Mouse (Mus musculus): Measurements from ENCODE around the gene Map3k1.
A peak's percentile ranks its signal among the peaks of the same experiment; 100 is the strongest.

The Map3k1 gene

GRCm38 (mm10) chr13:111835787-111836186 lies 27.0 kb upstream of the Map3k1 start:
- no peaks in the 10 kb centered on the region for H3K9me3 ChIP-seq (ENCODE audit: low read length)
- H3K36me3 ChIP-seq (ENCODE audit: insufficient read depth, low read length) = no peaks in the 10 kb centered on the region
- H3K4me3 ChIP-seq (replicated peaks; ENCODE audit: low read length) = no peak overlapping the region
- H3K27me3 ChIP-seq (ENCODE audit: insufficient read depth, low read length) = peaks cover 4% of the 10 kb centered on the region; the same call in 1 of the 2 replicates
- no peaks in the 10 kb centered on the region for H3K4me1 ChIP-seq (replicated peaks; ENCODE audit: low read depth, low read length)
- TF ChIP-seq POU5F1 (IDR thresholded peaks at IDR 0.05; ENCODE audit: borderline replicate concordance, low read length) (no peak), CTCF (conservative IDR thresholded peaks at IDR 0.05; ENCODE audit: low read length) (no peak), NANOG (IDR thresholded peaks at IDR 0.05; ENCODE audit: borderline replicate concordance, low read length) (no peak)

DNA sequence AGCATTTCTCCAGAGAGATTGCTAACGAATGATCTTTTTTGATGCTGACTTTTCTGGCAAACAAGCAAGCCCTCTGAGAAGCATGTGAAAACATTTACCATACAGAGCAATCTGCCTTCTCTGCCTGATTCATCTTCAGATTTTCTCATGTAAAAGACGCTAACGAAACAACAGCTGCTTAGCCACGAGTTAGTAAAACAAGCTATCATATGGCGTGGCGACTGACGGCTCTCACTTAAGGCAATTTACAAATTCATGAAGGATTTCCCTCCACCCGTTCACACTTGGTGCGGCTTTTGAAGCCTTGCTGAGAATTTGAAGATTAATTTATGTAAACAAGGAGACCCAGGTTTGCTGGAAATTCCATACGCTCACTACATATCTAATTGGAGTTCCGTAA lies 25.8 kb upstream of the Map3k1 start:
- no peaks in the 10 kb centered on the region for H3K9me3 ChIP-seq (ENCODE audit: low read length)
- peaks cover 4% of the 10 kb centered on the region; the same call in 1 of the 2 replicates for H3K27me3 ChIP-seq (ENCODE audit: insufficient read depth, low read length)
- TF ChIP-seq POU5F1 (IDR thresholded peaks at IDR 0.05; ENCODE audit: borderline replicate concordance, low read length) = no peak
- no peak for TF ChIP-seq NANOG (IDR thresholded peaks at IDR 0.05; ENCODE audit: borderline replicate concordance, low read length)
- TF ChIP-seq CTCF (conservative IDR thresholded peaks at IDR 0.05; ENCODE audit: low read length) = no peak
- peaks cover 2% of the 10 kb centered on the region for H3K4me1 ChIP-seq (replicated peaks; ENCODE audit: low read depth, low read length)
- no peaks in the 10 kb centered on the region for H3K36me3 ChIP-seq (ENCODE audit: insufficient read depth, low read length)
- no peak overlapping the region for H3K4me3 ChIP-seq (replicated peaks; ENCODE audit: low read length)

GRCm38 (mm10) chr13:111829473-111829872 lies 20.7 kb upstream of the Map3k1 start:
- peaks cover 4% of the 10 kb centered on the region; the same call in 1 of the 2 replicates for H3K27me3 ChIP-seq (ENCODE audit: insufficient read depth, low read length)
- TF ChIP-seq POU5F1 (IDR thresholded peaks at IDR 0.05; ENCODE audit: borderline replicate concordance, low read length) (no peak), NANOG (IDR thresholded peaks at IDR 0.05; ENCODE audit: borderline replicate concordance, low read length) (0 out of 2 replicates have a peak, but pooled peaks have one; percentile 44)
- no peak overlapping the region for H3K4me3 ChIP-seq (replicated peaks; ENCODE audit: low read length)
- H3K4me1 ChIP-seq (replicated peaks; ENCODE audit: low read depth, low read length) = peaks cover 6% of the 10 kb centered on the region
- peaks cover 3% of the 10 kb centered on the region for H3K9me3 ChIP-seq (ENCODE audit: low read length)
- H3K36me3 ChIP-seq (ENCODE audit: insufficient read depth, low read length) = no peaks in the 10 kb centered on the region

- H3K4me1 ChIP-seq (replicated peaks; ENCODE audit: low read depth, low read length) = peaks cover 6% of the 10 kb centered on the region
- H3K4me3 ChIP-seq (replicated peaks; ENCODE audit: low read length) = no peak overlapping the region
- peaks cover 4% of the 10 kb centered on the region; the same call in 1 of the 2 replicates for H3K27me3 ChIP-seq (ENCODE audit: insufficient read depth, low read length)
- H3K9me3 ChIP-seq (ENCODE audit: low read length) = peaks cover 3% of the 10 kb centered on the region
- H3K36me3 ChIP-seq (ENCODE audit: insufficient read depth, low read length) = no peaks in the 10 kb centered on the region
- TF ChIP-seq POU5F1 (IDR thresholded peaks at IDR 0.05; ENCODE audit: borderline replicate concordance, low read length) (no peak), NANOG (IDR thresholded peaks at IDR 0.05; ENCODE audit: borderline replicate concordance, low read length) (no peak)
These were observed 18.7 kb upstream of the Map3k1 start for GRCm38 (mm10) chr13:111827481-111827880.

GRCm38 (mm10) chr13:111824178-111824577 lies 15.4 kb upstream of the Map3k1 start:
- H3K36me3 ChIP-seq (ENCODE audit: insufficient read depth, low read length) = no peaks in the 10 kb centered on the region

GRCm38 (mm10) chr13:111821727-111822375 lies 13.1 kb upstream of the Map3k1 start:
- no peak for TF ChIP-seq CTCF (conservative IDR thresholded peaks at IDR 0.05; ENCODE audit: low read length)
- TF ChIP-seq NANOG (IDR thresholded peaks at IDR 0.05; ENCODE audit: borderline replicate concordance, low read length) = no peak
- TF ChIP-seq POU5F1 (IDR thresholded peaks at IDR 0.05; ENCODE audit: borderline replicate concordance, low read length) = no peak

More at GRCm38 (mm10) chr13:111824178-111824577, 15.4 kb upstream of the Map3k1 start:
- no peaks in the 10 kb centered on the region for H3K4me1 ChIP-seq (replicated peaks; ENCODE audit: low read depth, low read length)
- H3K9me3 ChIP-seq (ENCODE audit: low read length) = peaks cover 3% of the 10 kb centered on the region
- no peaks in the 10 kb centered on the region for H3K27me3 ChIP-seq (ENCODE audit: insufficient read depth, low read length)
- H3K4me3 ChIP-seq (replicated peaks; ENCODE audit: low read length) = no peak overlapping the region
- TF ChIP-seq NANOG (IDR thresholded peaks at IDR 0.05; ENCODE audit: borderline replicate concordance, low read length) (no peak), POU5F1 (IDR thresholded peaks at IDR 0.05; ENCODE audit: borderline replicate concordance, low read length) (no peak), CTCF (conservative IDR thresholded peaks at IDR 0.05; ENCODE audit: low read length) (no peak)

GRCm38 (mm10) chr13:111819618-111820385 lies 11.0 kb upstream of the Map3k1 start:
- TF ChIP-seq POU5F1 (IDR thresholded peaks at IDR 0.05; ENCODE audit: borderline replicate concordance, low read length) = no peak
- TF ChIP-seq NANOG (IDR thresholded peaks at IDR 0.05; ENCODE audit: borderline replicate concordance, low read length) = no peak
- TF ChIP-seq CTCF (conservative IDR thresholded peaks at IDR 0.05; ENCODE audit: low read length) = no peak
- Histone ChIP-seq H3K9me3 (ENCODE audit: low read length) (no peaks in the 10 kb centered on the region), H3K4me1 (replicated peaks; ENCODE audit: low read depth, low read length) (no peaks in the 10 kb centered on the region), H3K4me3 (replicated peaks; ENCODE audit: low read length) (no peak overlapping the region), H3K36me3 (ENCODE audit: insufficient read depth, low read length) (no peaks in the 10 kb centered on the region), H3K27me3 (ENCODE audit: insufficient read depth, low read length) (no peaks in the 10 kb centered on the region)

More at GRCm38 (mm10) chr13:111821727-111822375, 13.1 kb upstream of the Map3k1 start:
- Histone ChIP-seq H3K27me3 (ENCODE audit: insufficient read depth, low read length) (no peaks in the 10 kb centered on the region), H3K4me1 (replicated peaks; ENCODE audit: low read depth, low read length) (no peaks in the 10 kb centered on the region), H3K36me3 (ENCODE audit: insufficient read depth, low read length) (no peaks in the 10 kb centered on the region), H3K9me3 (ENCODE audit: low read length) (no peaks in the 10 kb centered on the region), H3K4me3 (replicated peaks; ENCODE audit: low read length) (no peak overlapping the region)

DNA sequence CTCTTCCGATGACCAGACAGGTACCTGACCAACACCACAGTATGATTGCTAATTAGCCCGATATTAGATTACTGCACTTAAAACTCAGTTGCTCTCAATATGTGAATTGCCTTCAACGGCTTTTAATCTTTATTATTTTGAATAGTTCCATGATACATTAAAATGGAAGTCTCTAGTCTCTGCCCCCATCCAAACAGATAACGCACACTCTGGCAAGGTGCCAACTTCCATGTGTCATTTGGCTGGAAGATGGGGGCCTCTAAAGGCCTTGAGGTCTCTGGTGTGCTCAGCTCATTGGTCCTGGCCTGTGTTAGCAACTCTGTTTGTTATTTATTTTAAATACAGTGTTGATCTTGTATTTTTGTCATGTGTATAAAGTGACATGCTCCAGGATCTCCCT lies 10.3 kb upstream of the Map3k1 start:
- TF ChIP-seq NANOG (IDR thresholded peaks at IDR 0.05; ENCODE audit: borderline replicate concordance, low read length) (no peak), CTCF (conservative IDR thresholded peaks at IDR 0.05; ENCODE audit: low read length) (no peak), POU5F1 (IDR thresholded peaks at IDR 0.05; ENCODE audit: borderline replicate concordance, low read length) (no peak)
- H3K4me3 ChIP-seq (replicated peaks; ENCODE audit: low read length) = no peak overlapping the region
- H3K27me3 ChIP-seq (ENCODE audit: insufficient read depth, low read length) = no peaks in the 10 kb centered on the region
- H3K9me3 ChIP-seq (ENCODE audit: low read length) = no peaks in the 10 kb centered on the region
- no peaks in the 10 kb centered on the region for H3K4me1 ChIP-seq (replicated peaks; ENCODE audit: low read depth, low read length)
- H3K36me3 ChIP-seq (ENCODE audit: insufficient read depth, low read length) = no peaks in the 10 kb centered on the region

Measured in E14TG2a.4 (cell line).